Mouse (Mus musculus) heart, embryonic 10.5 days (tissue): ENCODE measurements around the gene Fhod1. TPM values are rescaled to one million over a fixed set of nuclear protein-coding genes. Genes with fewer than 3 reads are reported as not detected.

Source experiments
- DNase-seq: peaks from one replicate; pipeline ENCODE4 v3.0.0-alpha.2; 2017; ENCODE audit warnings: low spot score
- H3K27ac ChIP-seq: fragments of 300-500 bp; sonication (generic); 2 replicates; pipeline ENCODE4 v1.5.1; 2016; ENCODE audit warnings: mild to moderate bottlenecking
- H3K27me3 ChIP-seq: fragments of 300-500 bp; sonication (generic); 2 replicates; pipeline ENCODE4 v1.6.1; 2016; ENCODE audit warnings: mild to moderate bottlenecking; ENCODE audit not compliant: poor library complexity, insufficient read depth, severe bottlenecking
- H3K36me3 ChIP-seq: fragments of 300-500 bp; sonication (generic); 2 replicates; pipeline ENCODE4 v1.6.1; 2016; ENCODE audit warnings: mild to moderate bottlenecking, moderate library complexity
- H3K4me1 ChIP-seq: fragments of 300-500 bp; sonication (generic); 2 replicates; pipeline ENCODE4 v1.6.1; 2016; ENCODE audit warnings: mild to moderate bottlenecking
- H3K4me3 ChIP-seq: fragments of 300-500 bp; sonication (generic); 2 replicates; pipeline ENCODE4 v1.5.1; 2016; ENCODE audit warnings: mild to moderate bottlenecking, moderate library complexity
- H3K9me3 ChIP-seq: fragments of 300-500 bp; sonication (generic); 2 replicates; pipeline ENCODE4 v1.6.1; 2016; ENCODE audit warnings: mild to moderate bottlenecking, moderate library complexity
- WGBS: fragments of 180-500 bp; shearing (Covaris S2); methylation state at CpG from one replicate; pipeline ENCODE4 v1.1.7; 2016; 5-methylcytosine and 5-hydroxymethylcytosine counted together
- polyA plus RNA-seq: library from polyadenylated mRNA; unstranded; fragments of >200 nt; fragmentation: Nextera tagmentation; extraction: Ambion mirVana; gene quantifications from 2 replicates; pipeline ENCODE4 v1.2.1, GENCODE M21; 2016

Fhod1 gene
- polyA plus RNA-seq, 1 experiment from 2014 or later = 3.0 TPM

GRCm38 (mm10) chr8:105345061-105345975 is 2.4 kb downstream of the Fhod1 start:
- H3K27me3 ChIP-seq = no peaks in the 10 kb centered on the region
- no peak for DNase-seq
- H3K27ac ChIP-seq = peak overlapping the region; percentile 89
- H3K4me1 ChIP-seq = peaks cover 70% of the 10 kb centered on the region
- no peaks in the 10 kb centered on the region for H3K36me3 ChIP-seq
- no peaks in the 10 kb centered on the region for H3K9me3 ChIP-seq
- 52% methylated on average over 7 of the region's 7 CpGs for WGBS
- peak overlapping the region; percentile 72 for H3K4me3 ChIP-seq

- peaks cover 70% of the 10 kb centered on the region for H3K4me1 ChIP-seq
- DNase-seq = no peak
- 0 out of 2 replicates have a peak overlapping the region, but pooled peaks have one; percentile 36 for H3K27ac ChIP-seq
These were observed 3.8 kb downstream of the Fhod1 start for GRCm38 (mm10) chr8:105343791-105344574.

GRCm38 (mm10) chr8:105342768-105343167 is 5.0 kb downstream of the Fhod1 start:
- Histone ChIP-seq H3K27ac (no peak overlapping the region), H3K4me3 (no peak overlapping the region), H3K36me3 (peaks cover 8% of the 10 kb centered on the region), H3K9me3 (no peaks in the 10 kb centered on the region), H3K27me3 (no peaks in the 10 kb centered on the region), H3K4me1 (peaks cover 74% of the 10 kb centered on the region)
- WGBS = 66% methylated on average over 4 of the region's 4 CpGs
- no peak for DNase-seq

More at GRCm38 (mm10) chr8:105343791-105344574, 3.8 kb downstream of the Fhod1 start:
- WGBS = 59% methylated on average over 8 of the region's 8 CpGs
- Histone ChIP-seq H3K36me3 (no peaks in the 10 kb centered on the region), H3K4me3 (no peak overlapping the region), H3K27me3 (no peaks in the 10 kb centered on the region), H3K9me3 (no peaks in the 10 kb centered on the region)

- Histone ChIP-seq H3K27me3 (0 out of 2 replicates have a peak, but pooled peaks cover 3% of the 10 kb centered on the region), H3K4me3 (no peak overlapping the region; the same call in 1 of the 2 replicates), H3K36me3 (peaks cover 22% of the 10 kb centered on the region), H3K27ac (peak overlapping the region; percentile 69; the same call in 1 of the 2 replicates), H3K4me1 (peaks cover 66% of the 10 kb centered on the region), H3K9me3 (no peaks in the 10 kb centered on the region)
- WGBS = 22% methylated on average over 8 of the region's 8 CpGs
- DNase-seq = no peak
These were observed 6.4 kb downstream of the Fhod1 start for GRCm38 (mm10) chr8:105341399-105341798.

- 0 out of 2 replicates have a peak, but pooled peaks cover 3% of the 10 kb centered on the region for H3K27me3 ChIP-seq
- peaks cover 53% of the 10 kb centered on the region for H3K4me1 ChIP-seq
- WGBS = 56% methylated on average over 6 of the region's 6 CpGs
- no peaks in the 10 kb centered on the region for H3K9me3 ChIP-seq
- H3K4me3 ChIP-seq = no peak overlapping the region
- DNase-seq = no peak
- H3K27ac ChIP-seq = peak overlapping the region; percentile 69
- H3K36me3 ChIP-seq = peaks cover 36% of the 10 kb centered on the region
These were observed 7.7 kb downstream of the Fhod1 start for GRCm38 (mm10) chr8:105339886-105340635.

- Histone ChIP-seq H3K27ac (peak overlapping the region; percentile 75; the same call in 1 of the 2 replicates), H3K9me3 (no peaks in the 10 kb centered on the region), H3K27me3 (0 out of 2 replicates have a peak, but pooled peaks cover 3% of the 10 kb centered on the region), H3K36me3 (peaks cover 46% of the 10 kb centered on the region), H3K4me3 (no peak overlapping the region), H3K4me1 (peaks cover 42% of the 10 kb centered on the region)
- DNase-seq = no peak
- 19% methylated on average over 4 of the region's 4 CpGs for WGBS
These were observed 8.8 kb downstream of the Fhod1 start for GRCm38 (mm10) chr8:105338992-105339391.

GRCm38 (mm10) chr8:105336373-105337130 is 11.2 kb downstream of the Fhod1 start:
- Histone ChIP-seq H3K36me3 (peaks cover 71% of the 10 kb centered on the region), H3K27me3 (0 out of 2 replicates have a peak, but pooled peaks cover 3% of the 10 kb centered on the region), H3K9me3 (no peaks in the 10 kb centered on the region), H3K4me3 (no peak overlapping the region), H3K27ac (no peak overlapping the region), H3K4me1 (peaks cover 38% of the 10 kb centered on the region)
- DNase-seq = no peak
- WGBS = 59% methylated on average over 32 of the region's 32 CpGs

GRCm38 (mm10) chr8:105332523-105332922 is 15.2 kb downstream of the Fhod1 start:
- H3K27ac ChIP-seq = no peak overlapping the region
- peaks cover 6% of the 10 kb centered on the region; the same call in 1 of the 2 replicates for H3K4me1 ChIP-seq
- 0 out of 2 replicates have a peak, but pooled peaks cover 3% of the 10 kb centered on the region for H3K27me3 ChIP-seq
- peaks cover 97% of the 10 kb centered on the region for H3K36me3 ChIP-seq
- H3K4me3 ChIP-seq = no peak overlapping the region
- no peaks in the 10 kb centered on the region for H3K9me3 ChIP-seq
- no peak for DNase-seq
- WGBS = 64% methylated on average over 2 of the region's 2 CpGs

- WGBS = 93% methylated on average over 9 of the region's 9 CpGs
- Histone ChIP-seq H3K36me3 (peaks cover 91% of the 10 kb centered on the region), H3K4me3 (no peak overlapping the region), H3K9me3 (no peaks in the 10 kb centered on the region), H3K4me1 (peaks cover 12% of the 10 kb centered on the region), H3K27me3 (0 out of 2 replicates have a peak, but pooled peaks cover 2% of the 10 kb centered on the region), H3K27ac (no peak overlapping the region)
- DNase-seq = no peak
These were observed 15.8 kb downstream of the Fhod1 start for GRCm38 (mm10) chr8:105331931-105332330.

GRCm38 (mm10) chr8:105331469-105331868 is 16.3 kb downstream of the Fhod1 start:
- Histone ChIP-seq H3K4me1 (peaks cover 14% of the 10 kb centered on the region), H3K9me3 (no peaks in the 10 kb centered on the region), H3K4me3 (no peak overlapping the region), H3K36me3 (peaks cover 86% of the 10 kb centered on the region), H3K27ac (no peak overlapping the region), H3K27me3 (no peaks in the 10 kb centered on the region)
- WGBS = 94% methylated on average over 22 of the region's 22 CpGs
- no peak for DNase-seq

GRCm38 (mm10) chr8:105330325-105330724 is 17.4 kb downstream of the Fhod1 start:
- no peak overlapping the region for H3K27ac ChIP-seq
- peaks cover 75% of the 10 kb centered on the region for H3K36me3 ChIP-seq
- DNase-seq = no peak
- no peaks in the 10 kb centered on the region for H3K27me3 ChIP-seq
- H3K9me3 ChIP-seq = no peaks in the 10 kb centered on the region
- no peak overlapping the region for H3K4me3 ChIP-seq
- 96% methylated on average over 12 of the region's 12 CpGs for WGBS
- peaks cover 18% of the 10 kb centered on the region for H3K4me1 ChIP-seq
